Mouse (Mus musculus) macrophage (primary cell): ENCODE results near the gene Pbdc1. TPM values are rescaled to one million over a fixed set of nuclear protein-coding genes. Genes with fewer than 3 reads are reported as not detected.
"Not testable (repeated sequence)": the region's sequence is repeated elsewhere in the genome, so short reads cannot be mapped to it uniquely, and the experiment has no call there.

Experiments used
- H3K27ac ChIP-seq: fragments of 350-480 bp; formaldehyde crosslinking; 2 replicates; pipeline ENCODE4 v1.9.0; 2021
- H3K36me3 ChIP-seq: fragments of 350-480 bp; formaldehyde crosslinking; 2 replicates; pipeline ENCODE4 v1.9.0; 2021; ENCODE audit errors: inconsistent target
- H3K4me3 ChIP-seq: fragments of 350-480 bp; formaldehyde crosslinking; 2 replicates; pipeline ENCODE4 v1.9.0; 2021; ENCODE audit errors: inconsistent target
- H3K79me2 ChIP-seq: fragments of 350-480 bp; formaldehyde crosslinking; 2 replicates; pipeline ENCODE4 v1.9.0; 2021; ENCODE audit errors: inconsistent target
- WGBS: methylation state at CpG from one replicate; pipeline ENCODE4 v1.1.7; 2026; ENCODE audit warnings: inconsistent platforms; ENCODE audit not compliant: missing documents; 5-methylcytosine and 5-hydroxymethylcytosine counted together
- polyA plus RNA-seq: library from polyadenylated mRNA; stranded (reverse); fragments of 250-400 nt; gene quantifications from 3 replicates; pipeline ENCODE4 v1.2.4, GENCODE M21; 2018; ENCODE audit warnings: inconsistent platforms

Pbdc1 gene
- polyA plus RNA-seq, 1 experiment from 2014 or later = 45.6 TPM

- Histone ChIP-seq H3K27ac (no peak overlapping the region), H3K79me2 (no peaks in the 10 kb centered on the region), H3K36me3 (no peaks in the 10 kb centered on the region), H3K4me3 (no peak overlapping the region)
- 78% methylated on average over 11 of the region's 26 CpGs for WGBS
Measured at GRCm38 (mm10) chrX:105151872-105152461, 72.4 kb downstream of the Pbdc1 start.

GRCm38 (mm10) chrX:105165007-105165406 is 85.5 kb downstream of the Pbdc1 start:
- not testable (repeated sequence) for H3K79me2 ChIP-seq, H3K4me3 ChIP-seq, H3K27ac ChIP-seq, H3K36me3 ChIP-seq
- 50% methylated on average over 5 of the region's 6 CpGs for WGBS

Other genes starting within 250 kb of the Pbdc1 start
- not detected in 3 replicates for gene Magee2, start 222.5 kb upstream of the Pbdc1 start, polyA plus RNA-seq
- gene Magee1, start 40.6 kb downstream of the Pbdc1 start, polyA plus RNA-seq = 3.1 to 4.4 TPM (median 3.8 TPM) in 3 replicates